Mouse (Mus musculus): ENCODE results near the gene Gcm1.

DNA sequence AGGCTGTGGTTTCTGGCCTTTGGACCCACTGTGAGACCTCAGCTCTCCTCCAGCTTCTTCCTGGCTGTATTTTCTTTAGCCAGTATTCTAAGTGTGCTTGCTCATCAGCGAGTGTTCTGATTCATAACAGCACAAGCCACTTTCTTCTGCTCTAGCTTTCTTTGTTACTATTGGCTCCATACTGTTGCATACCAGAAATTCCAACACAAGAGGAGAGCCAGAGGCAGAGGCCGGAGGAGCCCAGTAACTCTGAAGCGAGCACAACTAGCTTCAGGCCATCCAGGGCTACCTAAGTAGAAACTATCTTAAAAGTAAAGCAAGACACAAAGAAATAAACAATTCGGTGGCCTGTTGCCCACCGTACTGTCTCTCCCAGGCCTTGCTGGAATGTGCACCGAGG lies 6.6 kb upstream of the Gcm1 start:
- TF ChIP-seq CTCF (IDR thresholded peaks at IDR 0.05; ENCODE audit: borderline replicate concordance, insufficient read depth, low read depth, low read length) (no peak), POLR2A (IDR thresholded peaks at IDR 0.05; ENCODE audit: borderline replicate concordance, insufficient read depth, low read length) (no peak)

Data from cerebellum, adult 2 months (tissue).